Mouse (Mus musculus): Measurements from ENCODE around the gene Adh7.

- TF ChIP-seq CTCF (IDR thresholded peaks at IDR 0.05; ENCODE audit: extremely low read depth, insufficient read length, insufficient replicate concordance, low read depth, low read length) (no peak), POLR2A (IDR thresholded peaks at IDR 0.05; ENCODE audit: low read depth, low read length) (no peak)
These were observed 2.1 kb upstream of the Adh7 start for GRCm38 (mm10) chr3:138215395-138215989.

Measured in small intestine, adult 2 months (tissue).